In genomic region chr2:156723899-156724523, GRCm38 (mm10) we compare ENCODE assay signal across 11 mouse cellular contexts. TPM values are rescaled to one million over a fixed set of nuclear protein-coding genes. Genes with fewer than 3 reads are reported as not detected.
DNase-seq lines count a peak whose midpoint lies in the region; ATAC-seq and TF ChIP-seq lines count a peak whose summit lies in the region.
"Had no signal": no experiment of that assay in that cellular context is flagged by ENCODE, and none has a peak within 500 bp of the region (broad histone marks: within the 10 kb centered on the region; RNA-seq: fewer than 3 reads in every experiment).

No protein-coding gene starts in this region.

- peaks cover 70% of the 10 kb centered on the region for H3K4me1 ChIP-seq in hindbrain, embryonic 13.5 days (replicated peaks)
- peaks cover 66% of the 10 kb centered on the region for H3K4me1 ChIP-seq in neural tube, embryonic 13.5 days (replicated peaks)

- H3K27ac ChIP-seq in layer of hippocampus, adult 2 months, result peak overlapping the region; percentile 69
- H3K27ac ChIP-seq in hindbrain, embryonic 13.5 days, result no peak overlapping the region
- H3K27ac ChIP-seq in neural tube, embryonic 13.5 days (replicated peaks), result no peak overlapping the region
- H3K27ac ChIP-seq: kidney, postnatal 0 days; liver, embryonic 13.5 days had no signal

- DNase-seq in layer of hippocampus, adult 2 months (ENCODE audit: low spot score in 2 of 2), result no peak
- DNase-seq in layer of hippocampus, postnatal 10 days (ENCODE audit: low spot score in 2 of 2), result no peak
- peak; percentile 54 for DNase-seq in brain, adult 2 months (ENCODE audit: low read depth, low spot score)
- DNase-seq in right cerebral cortex, postnatal 14 days, result no peak
- DNase-seq in kidney, adult 8-10 months, result no peak
- DNase-seq: liver, embryonic 13.5 days had no signal

- H3K4me2 ChIP-seq in hindbrain, embryonic 13.5 days, result peak overlapping the region; percentile 89
- H3K4me2 ChIP-seq in neural tube, embryonic 13.5 days, result peak overlapping the region; percentile 87
- H3K4me2 ChIP-seq: liver, embryonic 13.5 days had no signal

- peak overlapping the region; percentile 17; the same call in 1 of the 2 replicates for H3K4me3 ChIP-seq in layer of hippocampus, adult 2 months
- peak overlapping the region; percentile 97 for H3K4me3 ChIP-seq in hindbrain, embryonic 13.5 days
- peak overlapping the region; percentile 96 for H3K4me3 ChIP-seq in neural tube, embryonic 13.5 days
- H3K4me3 ChIP-seq: liver, embryonic 13.5 days had no signal

- 68% methylated on average over 1 of the region's 1 CpGs for WGBS in hindbrain, embryonic 13.5 days
- WGBS in neural tube, embryonic 13.5 days, result 47% methylated on average over 1 of the region's 1 CpGs

- peaks cover 6% of the 10 kb centered on the region; the same call in 1 of the 2 replicates for H3K36me3 ChIP-seq in hindbrain, embryonic 13.5 days
- H3K36me3 ChIP-seq in neural tube, embryonic 13.5 days, result no peaks in the 10 kb centered on the region
- H3K36me3 ChIP-seq: liver, embryonic 13.5 days had no signal

- no peaks in the 10 kb centered on the region for H3K27me3 ChIP-seq in hindbrain, embryonic 13.5 days
- no peaks in the 10 kb centered on the region for H3K27me3 ChIP-seq in neural tube, embryonic 13.5 days

- no peak for ATAC-seq in hindbrain, embryonic 13.5 days (ENCODE audit: low FRiP score)
- no peak for ATAC-seq in neural tube, embryonic 13.5 days (ENCODE audit: low read depth)
- ATAC-seq: CD4-positive, CD25-positive, alpha-beta regulatory T cell, adult 4 months had no signal

- peak overlapping the region; percentile 55 for H3K9ac ChIP-seq in hindbrain, embryonic 13.5 days
- H3K9ac ChIP-seq in neural tube, embryonic 13.5 days, result peak overlapping the region; percentile 57
- H3K9ac ChIP-seq: liver, embryonic 13.5 days had no signal

- no peaks in the 10 kb centered on the region for H3K9me3 ChIP-seq in hindbrain, embryonic 13.5 days
- H3K9me3 ChIP-seq in neural tube, embryonic 13.5 days, result no peaks in the 10 kb centered on the region
- H3K9me3 ChIP-seq: liver, embryonic 13.5 days had no signal

- no peak for TF ChIP-seq CTCF in layer of hippocampus, adult 2 months (conservative IDR thresholded peaks at IDR 0.05)

RNA-seq across cellular contexts. Expression of gene Myl9, which starts 51.2 kb away (rescaled TPM):
- 10 to 100 TPM; 14.3 to 18.6 TPM for total RNA-seq in layer of hippocampus, adult 2 months (2021)
- total RNA-seq in layer of hippocampus, postnatal 10 days (2021), result 10 to 100 TPM; 21.4 to 23.4 TPM
- polyA plus RNA-seq in hindbrain, embryonic 13.5 days (2015; fragmentation: Nextera tagmentation; extraction: Ambion mirVana), result 39.1 and 53.3 TPM in 2 replicates
- polyA plus RNA-seq in neural tube, embryonic 13.5 days (2015; fragmentation: Nextera tagmentation; extraction: Ambion mirVana), result 55.2 and 56.0 TPM in 2 replicates
- total RNA-seq: megakaryocyte-erythroid progenitor cell, adult 5-6 weeks had no signal
- polyA plus RNA-seq: CD4-positive, CD25-positive, alpha-beta regulatory T cell, adult 4 months had no signal

Comparison
In these comparisons a context has a peak if more than half of its experiments do, and no peak if none do; other contexts are left out.
1. H3K4me3 ChIP-seq: peak in every context shown above with its lines; median percentile 97 in hindbrain, embryonic 13.5 days; 96 in neural tube, embryonic 13.5 days; 17 in layer of hippocampus, adult 2 months.